Mouse (Mus musculus): ENCODE measurements at regions not wholly inside any gene's neighbourhood (a gene's known extent, or its start where the extent isn't known, plus 50 kb on each side); places are given as distances from the start of the nearest gene placed in this dataset.

GRCm38 (mm10) chr2:178885686-178886085 lies 455.4 kb downstream of the Cdh26 start:
- TF ChIP-seq CTCF (IDR thresholded peaks at IDR 0.05; ENCODE audit: control insufficient read depth, insufficient read depth, insufficient replicate concordance, low read depth, low read length) (peak; percentile 34; the same call in 1 of the 2 replicates), POLR2A (IDR thresholded peaks at IDR 0.05; ENCODE audit: control insufficient read depth, low read depth, low read length) (no peak)
